Mouse (Mus musculus) liver, embryonic 12.5 days (tissue): ENCODE measurements around the gene Otp. TPM values are rescaled to one million over a fixed set of nuclear protein-coding genes. Genes with fewer than 3 reads are reported as not detected.

Experiments
- ATAC-seq: fragments of 200-750 bp; cut with Nextera tagmentation; 2 replicates; pipeline ENCODE4 v1.8.0; 2017; ENCODE audit warnings: moderate number of reproducible peaks, mild to moderate bottlenecking, moderate library complexity
- H3K27ac ChIP-seq: fragments of 300-500 bp; sonication (generic); 2 replicates; pipeline ENCODE4 v1.5.1; 2016; ENCODE audit warnings: mild to moderate bottlenecking
- H3K27me3 ChIP-seq: fragments of 300-500 bp; sonication (generic); replicated peaks from 2 replicates; pipeline ENCODE4 v1.6.1; 2016; ENCODE audit warnings: mild to moderate bottlenecking, moderate library complexity
- H3K36me3 ChIP-seq: fragments of 300-500 bp; sonication (generic); 2 replicates; pipeline ENCODE4 v1.6.1; 2016; ENCODE audit warnings: mild to moderate bottlenecking, moderate library complexity
- H3K4me1 ChIP-seq: fragments of 300-500 bp; sonication (generic); 2 replicates; pipeline ENCODE4 v1.6.1; 2016
- H3K4me2 ChIP-seq: fragments of 300-500 bp; sonication (generic); 2 replicates; pipeline ENCODE4 v1.6.1; 2016; ENCODE audit warnings: mild to moderate bottlenecking, moderate library complexity
- H3K4me3 ChIP-seq: fragments of 300-500 bp; sonication (generic); 2 replicates; pipeline ENCODE4 v1.5.1; 2016; ENCODE audit warnings: mild to moderate bottlenecking, moderate library complexity
- H3K9ac ChIP-seq: fragments of 300-500 bp; sonication (generic); 2 replicates; pipeline ENCODE4 v1.6.1; 2016; ENCODE audit warnings: mild to moderate bottlenecking, moderate library complexity
- H3K9me3 ChIP-seq: fragments of 300-500 bp; sonication (generic); replicated peaks from 2 replicates; pipeline ENCODE4 v1.6.1; 2016; ENCODE audit warnings: mild to moderate bottlenecking, moderate library complexity
- WGBS: fragments of 180-500 bp; shearing (Covaris S2); methylation state at CpG from one replicate; pipeline ENCODE4 v1.1.7; 2016; ENCODE audit not compliant: insufficient replicate concordance; 5-methylcytosine and 5-hydroxymethylcytosine counted together
- polyA plus RNA-seq: library from polyadenylated mRNA; unstranded; fragments of >200 nt; fragmentation: Nextera tagmentation; extraction: Ambion mirVana; gene quantifications from 2 replicates; pipeline ENCODE4 v1.2.1, GENCODE M21; 2016

Otp gene
- polyA plus RNA-seq, 1 experiment from 2014 or later = not detected

DNA sequence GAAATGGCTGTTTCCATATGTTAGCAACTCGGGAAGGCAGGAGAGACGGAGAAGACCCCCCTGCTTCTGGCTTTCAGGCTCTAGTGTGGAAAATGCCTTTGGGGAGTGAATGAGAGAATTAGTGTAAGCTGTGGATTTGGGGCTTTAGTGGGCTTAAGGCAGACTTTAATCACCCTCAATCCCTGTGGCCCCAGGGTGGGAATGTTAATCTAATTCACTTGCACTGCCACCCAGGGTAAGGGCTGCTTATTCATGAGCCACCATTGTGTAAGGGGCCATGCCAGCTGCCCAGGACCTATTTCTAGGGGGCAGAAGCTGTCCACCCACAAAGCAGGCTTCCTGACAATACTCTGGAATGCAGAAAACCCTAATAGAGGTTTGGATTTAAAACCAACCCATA is 8.5 kb upstream of the Otp start:
- Histone ChIP-seq H3K4me2 (no peak overlapping the region), H3K4me1 (peaks cover 10% of the 10 kb centered on the region)
- no peak for ATAC-seq

DNA sequence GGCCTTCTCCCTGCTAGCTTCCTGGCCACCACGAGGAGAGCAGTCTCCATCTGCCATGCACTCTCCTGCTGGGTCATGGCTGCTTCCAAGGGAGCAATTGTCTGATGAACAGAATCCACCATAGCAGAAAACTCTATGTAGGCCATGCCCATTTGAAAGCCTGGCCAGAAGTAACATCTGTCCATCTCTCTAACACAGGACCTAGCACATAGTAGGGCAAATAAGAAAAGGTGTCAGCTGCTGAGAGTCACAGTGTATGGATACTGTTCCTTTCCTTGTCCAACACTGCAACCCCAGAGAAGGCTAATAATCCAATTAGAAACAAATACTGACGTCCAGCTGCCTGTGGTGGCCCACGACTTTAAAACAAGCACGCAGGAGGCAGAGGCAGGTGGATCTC is 7.6 kb upstream of the Otp start:
- Histone ChIP-seq H3K4me2 (no peak overlapping the region), H3K4me1 (peaks cover 6% of the 10 kb centered on the region), H3K36me3 (no peaks in the 10 kb centered on the region), H3K4me3 (no peak overlapping the region), H3K27me3 (peaks cover 98% of the 10 kb centered on the region), H3K27ac (no peak overlapping the region), H3K9ac (no peak overlapping the region), H3K9me3 (no peaks in the 10 kb centered on the region)
- no peak for ATAC-seq
- 32% methylated on average over 4 of the region's 4 CpGs for WGBS

More for the DNA sequence above, 8.5 kb upstream of the Otp start:
- Histone ChIP-seq H3K9ac (no peak overlapping the region), H3K4me3 (no peak overlapping the region), H3K9me3 (no peaks in the 10 kb centered on the region), H3K27me3 (peaks cover 97% of the 10 kb centered on the region), H3K36me3 (no peaks in the 10 kb centered on the region), H3K27ac (no peak overlapping the region)
- WGBS = 15% methylated on average over 2 of the region's 2 CpGs

DNA sequence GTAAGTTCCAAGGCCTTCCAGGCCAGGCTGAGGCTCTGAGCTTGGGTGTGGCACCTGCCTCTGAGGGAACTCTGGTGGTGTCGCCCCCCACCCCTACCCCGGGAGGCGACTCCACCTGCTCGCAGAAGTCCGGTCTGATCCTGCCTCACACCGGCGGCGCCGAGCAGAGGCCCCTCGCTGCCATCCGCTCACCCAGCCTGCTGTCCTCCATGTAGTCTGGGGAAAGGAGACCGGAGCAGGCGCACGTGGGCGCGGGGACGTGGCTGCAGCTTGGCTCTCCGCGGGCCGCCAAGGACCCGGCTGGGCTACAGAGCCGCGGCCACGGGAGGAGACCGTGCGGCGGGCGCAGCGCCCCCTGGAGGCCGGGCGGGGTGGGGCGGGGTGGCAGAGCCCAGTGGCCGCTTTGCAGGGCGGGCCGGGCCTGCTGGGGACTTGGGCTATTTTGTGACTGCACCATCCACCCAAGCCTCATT is 6.9 kb upstream of the Otp start:
- 0 out of 2 replicates have a peak, but pooled peaks have one; percentile 60 for ATAC-seq
- Histone ChIP-seq H3K9me3 (no peaks in the 10 kb centered on the region), H3K4me3 (peak overlapping the region; percentile 43), H3K36me3 (no peaks in the 10 kb centered on the region), H3K9ac (peak overlapping the region; percentile 48; the same call in 1 of the 2 replicates), H3K4me2 (peak overlapping the region; percentile 74), H3K4me1 (peaks cover 6% of the 10 kb centered on the region), H3K27ac (no peak overlapping the region), H3K27me3 (peaks cover 98% of the 10 kb centered on the region)
- WGBS = under 1% methylated on average over 29 of the region's 35 CpGs

DNA sequence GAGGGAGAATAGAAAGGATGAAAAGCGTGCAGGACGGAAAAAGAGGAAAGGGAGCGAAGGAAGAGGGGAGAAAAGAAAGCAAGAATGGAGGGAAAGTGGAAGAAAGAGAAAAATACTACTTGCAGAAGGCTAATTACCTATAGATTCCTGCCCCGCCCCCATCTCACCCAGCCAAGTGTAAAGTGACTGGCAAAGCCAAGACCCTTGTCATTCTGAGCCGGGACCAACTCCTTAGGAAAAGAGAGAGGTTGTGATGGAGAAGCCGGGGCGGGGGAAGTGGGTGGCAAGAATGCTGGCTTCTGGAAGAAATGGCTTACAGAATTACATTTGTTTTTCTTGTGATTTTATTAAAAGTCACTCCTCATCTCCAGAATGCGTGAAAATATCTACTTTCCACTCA is 5.9 kb upstream of the Otp start:
- Histone ChIP-seq H3K4me2 (peak overlapping the region; percentile 74), H3K9ac (no peak overlapping the region), H3K4me3 (peak overlapping the region; percentile 43; the same call in 1 of the 2 replicates), H3K36me3 (no peaks in the 10 kb centered on the region), H3K9me3 (no peaks in the 10 kb centered on the region), H3K27me3 (peaks cover 98% of the 10 kb centered on the region), H3K27ac (no peak overlapping the region), H3K4me1 (peaks cover 6% of the 10 kb centered on the region)
- 10% methylated on average over 8 of the region's 8 CpGs for WGBS
- no peak for ATAC-seq

DNA sequence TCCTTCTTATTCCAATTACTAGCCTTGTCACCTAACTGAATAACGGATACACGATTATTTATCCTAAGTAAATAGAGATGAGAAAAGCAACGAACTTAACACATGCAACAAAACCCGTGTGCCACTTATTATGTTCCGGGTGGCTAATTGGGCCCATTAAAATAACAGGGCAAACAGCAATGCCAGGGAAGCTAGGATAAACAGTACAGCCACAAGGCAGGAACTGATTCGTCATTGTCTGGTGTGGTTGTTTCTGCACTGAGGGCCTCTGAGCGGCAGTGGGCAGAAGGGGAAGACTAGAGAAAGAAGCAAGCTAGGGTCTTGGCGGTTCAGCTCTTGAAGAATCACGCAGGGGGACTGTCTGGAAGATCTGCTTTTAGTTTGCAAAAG is 5.3 kb upstream of the Otp start:
- WGBS = 5% methylated on average over 9 of the region's 9 CpGs

DNA sequence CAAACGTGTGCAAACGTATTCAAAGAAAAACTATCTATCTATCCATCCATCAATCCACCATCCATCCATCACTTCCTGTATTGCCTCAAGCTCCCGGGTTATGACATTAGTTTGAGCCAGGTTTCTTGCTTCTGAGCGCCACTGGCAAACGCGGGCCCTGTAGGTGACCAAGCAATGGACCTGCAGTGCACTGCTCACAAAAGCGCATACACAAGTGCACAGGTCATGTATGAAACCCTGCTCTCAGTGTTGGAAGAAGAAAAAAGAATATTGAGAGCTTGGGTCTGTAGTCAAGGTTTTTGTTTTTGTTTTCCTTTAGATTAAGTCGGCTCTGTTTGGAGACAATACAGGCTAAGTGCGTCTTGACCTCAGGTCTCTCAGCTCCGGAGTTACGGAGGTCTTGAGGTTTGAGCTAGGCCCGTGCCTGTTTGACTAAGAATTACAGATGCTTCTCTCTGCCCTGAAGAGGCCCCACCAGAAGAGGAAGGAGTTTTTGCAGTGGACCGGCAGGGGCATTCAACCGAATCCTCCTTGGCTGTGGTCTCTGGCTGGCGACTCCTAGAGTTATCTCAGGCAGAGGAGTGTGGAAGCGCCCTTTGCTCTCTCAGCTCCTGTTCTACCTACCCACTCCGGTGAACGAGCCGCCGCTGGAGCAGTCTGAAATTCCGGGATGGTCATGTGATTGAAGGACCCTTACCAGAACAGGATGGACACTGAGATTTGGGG is 4.8 kb upstream of the Otp start:
- no peak for ATAC-seq
- Histone ChIP-seq H3K4me3 (no peak overlapping the region), H3K4me1 (peaks cover 6% of the 10 kb centered on the region), H3K36me3 (no peaks in the 10 kb centered on the region), H3K9me3 (no peaks in the 10 kb centered on the region), H3K4me2 (no peak overlapping the region), H3K9ac (no peak overlapping the region), H3K27ac (no peak overlapping the region), H3K27me3 (peaks cover 98% of the 10 kb centered on the region)
- WGBS = 2% methylated on average over 21 of the region's 21 CpGs

More for the DNA sequence above, 5.3 kb upstream of the Otp start:
- Histone ChIP-seq H3K27ac (no peak overlapping the region), H3K36me3 (no peaks in the 10 kb centered on the region), H3K27me3 (peaks cover 98% of the 10 kb centered on the region), H3K9me3 (no peaks in the 10 kb centered on the region), H3K4me1 (peaks cover 6% of the 10 kb centered on the region), H3K4me2 (no peak overlapping the region), H3K9ac (no peak overlapping the region), H3K4me3 (no peak overlapping the region)
- no peak for ATAC-seq

DNA sequence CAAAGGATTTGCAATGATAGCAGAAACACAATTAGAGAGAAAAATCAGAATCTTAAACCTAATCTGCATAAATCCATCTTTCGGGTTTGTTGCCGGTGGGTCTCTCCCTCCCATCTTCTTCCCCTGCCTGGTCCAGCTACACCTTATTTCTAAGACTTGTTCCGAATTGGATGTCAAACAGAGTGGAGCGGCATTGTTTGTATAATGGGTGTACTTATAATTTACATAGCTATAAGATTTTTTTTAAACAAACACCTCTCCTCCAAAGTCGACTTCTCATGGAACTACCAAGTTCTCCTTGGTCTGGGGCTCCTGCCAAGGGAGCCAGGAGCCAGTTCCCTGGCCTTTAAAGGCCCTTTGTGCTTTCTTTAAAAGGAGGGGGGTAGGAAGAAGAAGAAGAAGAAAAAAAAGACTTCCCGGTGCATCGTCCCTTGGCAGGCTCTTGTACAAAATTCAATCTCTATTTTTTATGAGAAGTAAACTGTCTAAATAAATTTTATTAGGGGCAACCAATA is 3.5 kb upstream of the Otp start:
- H3K4me1 ChIP-seq = peaks cover 6% of the 10 kb centered on the region
- no peak overlapping the region for H3K4me3 ChIP-seq
- no peak overlapping the region for H3K9ac ChIP-seq
- H3K4me2 ChIP-seq = no peak overlapping the region
- 4% methylated on average over 7 of the region's 7 CpGs for WGBS
- H3K9me3 ChIP-seq = no peaks in the 10 kb centered on the region
- H3K27me3 ChIP-seq = peaks cover 97% of the 10 kb centered on the region
- ATAC-seq = no peak
- H3K27ac ChIP-seq = no peak overlapping the region
- H3K36me3 ChIP-seq = no peaks in the 10 kb centered on the region

DNA sequence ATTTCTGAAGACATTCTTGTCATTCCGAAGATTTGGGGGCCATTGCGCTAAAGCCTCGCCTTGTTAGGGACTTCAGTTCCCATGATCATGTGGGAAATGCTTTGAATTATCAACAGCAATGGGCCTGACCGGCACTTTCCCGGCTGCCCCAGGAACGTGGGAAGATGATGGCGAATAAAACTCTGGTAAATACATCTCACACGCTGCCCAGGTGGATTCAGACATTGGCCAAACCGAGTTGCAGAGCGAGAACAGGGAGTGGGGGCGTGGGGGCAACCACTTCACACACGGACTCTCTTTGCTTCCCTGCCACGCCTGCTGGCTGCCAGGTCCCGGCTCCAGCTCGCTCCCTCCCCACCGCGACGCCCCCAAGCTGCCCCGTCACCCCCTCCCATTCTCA is 3.0 kb upstream of the Otp start:
- Histone ChIP-seq H3K36me3 (no peaks in the 10 kb centered on the region), H3K4me1 (peaks cover 6% of the 10 kb centered on the region), H3K9me3 (no peaks in the 10 kb centered on the region), H3K9ac (no peak overlapping the region), H3K4me3 (no peak overlapping the region), H3K27ac (no peak overlapping the region), H3K27me3 (peaks cover 97% of the 10 kb centered on the region), H3K4me2 (no peak overlapping the region)
- 2% methylated on average over 19 of the region's 19 CpGs for WGBS
- no peak for ATAC-seq

DNA sequence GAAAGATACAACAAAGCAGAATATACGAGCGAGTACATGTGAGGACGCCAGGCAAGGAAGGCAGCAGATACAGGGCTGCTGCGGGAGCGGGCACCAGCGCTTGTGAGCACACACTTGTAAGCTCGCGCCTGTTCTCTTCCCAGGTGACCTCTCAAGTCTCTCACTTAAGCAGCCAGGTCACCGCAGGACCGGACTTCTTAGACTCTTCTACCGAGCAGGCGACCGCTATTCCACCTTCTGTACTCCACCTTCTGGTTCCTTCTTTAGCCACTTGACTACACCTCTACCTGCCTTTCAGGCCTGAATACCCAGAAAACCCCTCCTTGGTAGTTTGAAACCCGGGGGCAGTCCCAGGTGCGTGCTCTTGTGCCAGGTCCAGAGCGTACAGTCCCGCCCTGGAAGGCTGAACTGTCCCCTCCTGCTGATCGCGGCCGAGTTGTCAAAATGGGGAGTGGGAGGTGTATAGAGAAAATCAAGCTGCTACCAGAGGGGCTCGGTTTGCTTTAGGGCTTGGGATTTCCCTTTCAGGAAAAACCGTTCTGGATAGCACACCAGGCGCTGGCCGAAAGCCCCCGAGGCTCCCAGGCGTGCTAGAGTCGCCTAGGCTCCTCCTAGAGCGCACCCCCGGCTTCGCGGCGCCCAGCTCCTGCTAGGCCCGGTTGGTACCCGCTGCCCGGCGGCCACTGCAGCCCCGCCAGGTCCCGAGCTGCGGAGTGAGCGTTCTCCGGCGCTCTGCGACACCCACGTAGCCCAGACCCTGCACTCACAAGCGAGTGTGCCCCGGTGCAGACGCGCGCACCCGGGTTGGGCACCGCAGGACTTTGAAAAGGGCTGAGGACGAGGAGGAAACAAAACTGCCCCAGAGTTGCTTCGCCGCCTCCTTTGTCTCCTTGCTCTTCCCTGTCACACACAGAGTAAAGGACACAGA is 2.0 kb upstream of the Otp start:
- Histone ChIP-seq H3K27me3 (peaks cover 97% of the 10 kb centered on the region), H3K27ac (no peak overlapping the region), H3K4me1 (peaks cover 5% of the 10 kb centered on the region), H3K4me2 (no peak overlapping the region), H3K9ac (no peak overlapping the region), H3K4me3 (no peak overlapping the region), H3K36me3 (no peaks in the 10 kb centered on the region), H3K9me3 (no peaks in the 10 kb centered on the region)
- ATAC-seq = no peak
- WGBS = 2% methylated on average over 54 of the region's 54 CpGs

DNA sequence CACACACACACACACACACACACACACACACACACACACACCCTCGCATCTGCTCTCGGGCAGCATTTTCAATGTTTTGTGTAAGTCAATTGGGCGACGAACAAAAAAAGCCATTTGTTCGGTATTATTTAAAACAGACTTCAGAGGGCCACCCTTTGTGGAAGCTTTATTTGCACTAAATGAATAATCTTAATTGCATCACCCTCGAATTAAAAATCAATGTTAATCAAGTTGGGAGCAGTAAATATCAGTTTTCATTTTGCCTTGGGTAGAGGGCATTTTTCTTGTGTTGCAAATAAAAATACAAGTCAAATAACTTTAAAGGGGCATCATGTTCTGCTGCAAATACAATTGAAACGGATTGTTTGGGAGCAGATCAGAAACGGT is 1.4 kb upstream of the Otp start:
- H3K27me3 ChIP-seq = peaks cover 91% of the 10 kb centered on the region
- no peak overlapping the region for H3K4me2 ChIP-seq
- ATAC-seq = no peak
- no peak overlapping the region for H3K9ac ChIP-seq
- no peak overlapping the region for H3K4me3 ChIP-seq
- H3K27ac ChIP-seq = no peak overlapping the region
- WGBS = 2% methylated on average over 8 of the region's 8 CpGs
- H3K36me3 ChIP-seq = no peaks in the 10 kb centered on the region
- H3K9me3 ChIP-seq = no peaks in the 10 kb centered on the region
- H3K4me1 ChIP-seq = no peaks in the 10 kb centered on the region

DNA sequence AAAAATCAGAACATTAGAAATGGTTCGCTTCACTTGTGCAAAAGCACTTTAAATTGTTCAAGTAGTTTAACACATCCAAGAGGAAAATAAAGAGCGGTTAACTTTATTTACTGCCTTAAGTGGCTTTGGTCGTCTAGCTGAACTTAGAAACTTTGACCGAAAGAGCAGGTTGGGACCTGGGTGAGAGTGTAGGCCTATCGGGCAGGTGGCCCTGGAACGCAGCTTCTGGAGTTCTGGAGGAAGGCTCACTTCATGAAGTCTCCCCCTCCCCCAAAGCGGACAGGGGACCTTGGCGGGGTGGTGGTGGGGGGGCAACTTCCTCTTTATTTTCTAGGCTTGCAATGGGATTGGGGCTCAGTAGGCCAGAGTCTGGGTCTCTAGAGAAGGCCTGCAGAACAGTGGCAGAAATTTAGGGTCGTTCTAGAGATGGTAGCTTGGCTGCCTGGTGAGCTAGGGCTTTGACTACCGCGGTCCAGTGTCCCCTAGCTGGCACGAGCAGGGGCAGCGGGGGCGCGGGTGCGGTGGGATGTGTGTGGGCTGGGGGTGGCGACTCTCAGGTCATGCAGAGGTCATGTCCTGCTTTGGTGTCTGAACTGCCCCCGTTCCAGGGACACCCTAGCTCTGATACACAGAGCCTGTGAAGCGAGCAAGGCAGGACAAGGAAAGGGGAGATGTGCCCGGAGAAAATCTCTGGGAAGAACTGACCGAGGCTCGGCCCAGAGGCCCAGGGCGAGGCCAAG is 576 bp upstream of the Otp start:
- H3K9ac ChIP-seq = no peak overlapping the region
- H3K4me1 ChIP-seq = no peaks in the 10 kb centered on the region
- no peaks in the 10 kb centered on the region for H3K9me3 ChIP-seq
- H3K36me3 ChIP-seq = no peaks in the 10 kb centered on the region
- peaks cover 85% of the 10 kb centered on the region for H3K27me3 ChIP-seq
- 2% methylated on average over 23 of the region's 23 CpGs for WGBS
- no peak for ATAC-seq
- no peak overlapping the region for H3K27ac ChIP-seq
- no peak overlapping the region for H3K4me3 ChIP-seq
- H3K4me2 ChIP-seq = no peak overlapping the region
